Mouse (Mus musculus) CH12.LX (cell line): Measurements from ENCODE around the gene Olfr51. TPM values are rescaled to one million over a fixed set of nuclear protein-coding genes. Genes with fewer than 3 reads are reported as not detected.

Experiments used
- DNase-seq: peaks from one replicate; pipeline ENCODE4 v3.0.0-alpha.2; 2013; ENCODE audit errors: extremely low read depth
- H3K27ac ChIP-seq: 2 replicates; pipeline ENCODE4 v1.5.1; 2012; ENCODE audit warnings: low read depth, mild to moderate bottlenecking, control low read depth, moderate library complexity; ENCODE audit not compliant: insufficient read depth
- H3K27me3 ChIP-seq: replicated peaks from 2 replicates; pipeline ENCODE3; 2012; ENCODE audit warnings: inconsistent platforms
- H3K36me3 ChIP-seq, 2 experiments: replicated peaks in 1 of 2; 2 replicates each; pipeline versions ENCODE3 to v1.6.1; 2012; ENCODE audit warnings: inconsistent platforms in 1 of 2, low read length in 1 of 2, mild to moderate bottlenecking in 1 of 2, mixed read lengths in 1 of 2, moderate library complexity in 1 of 2; ENCODE audit not compliant: control insufficient read depth in 1 of 2, insufficient read depth in 1 of 2
- H3K4me1 ChIP-seq, 2 experiments: 2 replicates each; pipeline ENCODE4 v1.6.1; 2012; ENCODE audit warnings: inconsistent platforms in 1 of 2, moderate library complexity in 1 of 2; ENCODE audit not compliant: insufficient read depth in 2 of 2, control insufficient read depth in 1 of 2
- H3K4me2 ChIP-seq: 2 replicates; pipeline ENCODE4 v1.6.1; 2012; ENCODE audit warnings: low read depth, mild to moderate bottlenecking, control low read depth; ENCODE audit not compliant: poor library complexity, insufficient read depth, severe bottlenecking
- H3K4me3 ChIP-seq, 3 experiments: fragments of 150-350 bp in 1 of 3; sonication (generic) in 1 of 3; replicated peaks in 1 of 3; 2 replicates each; pipeline versions ENCODE3 to v1.5.1; 2011 to 2012; ENCODE audit warnings: low read depth in 2 of 3, low read length in 2 of 3, mild to moderate bottlenecking in 2 of 3, moderate library complexity in 2 of 3, control low read depth in 1 of 3, improper control_type of control experiment in 1 of 3, inconsistent platforms in 1 of 3, mixed read lengths in 1 of 3; ENCODE audit not compliant: poor library complexity in 1 of 3
- H3K79me2 ChIP-seq: replicated peaks from 2 replicates; pipeline ENCODE4 v1.6.1; 2012; ENCODE audit warnings: mild to moderate bottlenecking, moderate library complexity; ENCODE audit not compliant: control insufficient read depth, poor library complexity, insufficient read depth, severe bottlenecking; ENCODE audit errors: extremely low read depth
- H3K9ac ChIP-seq: 2 replicates; pipeline ENCODE4 v1.6.1; 2012; ENCODE audit warnings: low read depth, mild to moderate bottlenecking, control low read depth, moderate library complexity; ENCODE audit not compliant: insufficient read depth
- H3K9me3 ChIP-seq: replicated peaks from 2 replicates; pipeline ENCODE3; 2012; ENCODE audit warnings: low read length, inconsistent platforms, mixed read lengths
- BHLHE40 ChIP-seq: IDR thresholded peaks from 2 replicates; pipeline ENCODE4 v1.6.1; 2011; ENCODE audit warnings: mild to moderate bottlenecking, low read depth, low read length, improper control_type of control experiment
- CHD2 ChIP-seq: IDR thresholded peaks from 2 replicates; pipeline ENCODE4 v1.6.1; 2011; ENCODE audit warnings: low read length, improper control_type of control experiment
- E2F4 ChIP-seq: IDR thresholded peaks from 2 replicates; pipeline ENCODE4 v1.6.1; 2011; ENCODE audit warnings: low read depth, low read length, improper control_type of control experiment; ENCODE audit not compliant: insufficient replicate concordance
- EP300 ChIP-seq: IDR thresholded peaks from 2 replicates; pipeline ENCODE4 v1.6.1; 2011; ENCODE audit warnings: low read length, improper control_type of control experiment
- ETS1 ChIP-seq: conservative IDR thresholded peaks from 2 replicates; pipeline ENCODE4 v1.6.1; 2012; ENCODE audit warnings: low read depth, mild to moderate bottlenecking, inconsistent platforms, low read length, improper control_type of control experiment, moderate library complexity
- HCFC1 ChIP-seq: IDR thresholded peaks from 2 replicates; pipeline ENCODE4 v1.6.1; 2012; ENCODE audit warnings: low read depth, mild to moderate bottlenecking, inconsistent platforms, low read length, improper control_type of control experiment
- JUND ChIP-seq: conservative IDR thresholded peaks from 2 replicates; pipeline ENCODE4 v1.6.1; 2011; ENCODE audit warnings: low read depth, low read length, improper control_type of control experiment
- KAT2A ChIP-seq: IDR thresholded peaks from 2 replicates; pipeline ENCODE4 v1.6.1; 2012; ENCODE audit warnings: low read length, improper control_type of control experiment, inconsistent platforms; ENCODE audit not compliant: insufficient replicate concordance
- MAFK ChIP-seq: IDR thresholded peaks from 2 replicates; pipeline ENCODE4 v1.6.1; 2011; ENCODE audit warnings: low read length, improper control_type of control experiment; ENCODE audit not compliant: insufficient replicate concordance
- MEF2A ChIP-seq: IDR thresholded peaks from 2 replicates; pipeline ENCODE4 v1.6.1; 2014; ENCODE audit warnings: low read depth, mild to moderate bottlenecking, inconsistent platforms, low read length, improper control_type of control experiment, borderline replicate concordance
- NELFE ChIP-seq: IDR thresholded peaks from 2 replicates; pipeline ENCODE4 v1.6.1; 2011; ENCODE audit warnings: low read depth, low read length, improper control_type of control experiment
- PAX5 ChIP-seq: IDR thresholded peaks from 2 replicates; pipeline ENCODE4 v1.6.1; 2012; ENCODE audit warnings: low read length, inconsistent platforms, mixed read lengths
- POLR2A ChIP-seq: IDR thresholded peaks from 2 replicates; pipeline ENCODE4 v1.6.1; 2011; ENCODE audit warnings: low read depth, mild to moderate bottlenecking, improper control_type of control experiment, low read length
- POLR2AphosphoS2 ChIP-seq: IDR thresholded peaks from 2 replicates; pipeline ENCODE4 v1.6.1; 2011; ENCODE audit warnings: low read depth, low read length, improper control_type of control experiment
- RAD21 ChIP-seq: IDR thresholded peaks from 2 replicates; pipeline ENCODE4 v1.6.1; 2011; ENCODE audit warnings: low read depth, mild to moderate bottlenecking, low read length, improper control_type of control experiment, moderate library complexity
- RCOR1 ChIP-seq: conservative IDR thresholded peaks from 2 replicates; pipeline ENCODE4 v1.6.1; 2012; ENCODE audit warnings: low read depth, mild to moderate bottlenecking, inconsistent platforms, low read length, improper control_type of control experiment
- UBTF ChIP-seq: IDR thresholded peaks from 2 replicates; pipeline ENCODE4 v1.6.1; 2012; ENCODE audit warnings: low read depth, mild to moderate bottlenecking, inconsistent platforms, low read length, improper control_type of control experiment, moderate library complexity
- USF1 ChIP-seq: IDR thresholded peaks from 2 replicates; pipeline ENCODE4 v1.6.1; 2014; ENCODE audit warnings: low read depth, mild to moderate bottlenecking, inconsistent platforms, low read length, improper control_type of control experiment
- USF2 ChIP-seq: conservative IDR thresholded peaks from 2 replicates; pipeline ENCODE4 v1.6.1; 2011; ENCODE audit warnings: low read depth, low read length, improper control_type of control experiment
- ZNF384 ChIP-seq: IDR thresholded peaks from 2 replicates; pipeline ENCODE4 v1.6.1; 2012; ENCODE audit warnings: low read depth, low read length, improper control_type of control experiment, inconsistent platforms
- dilution Hi-C: fragments of 300-500 bp; cut with MboI; formaldehyde crosslinking; loops from 2 replicates; pipeline ENCODE4 v1.14.3; 2020; ENCODE audit warnings: low sequenced_read_pairs; ENCODE audit not compliant: extremely low pct_unique_long_range_greater_than_20kb, extremely low pct_ligation_motif_present
- in situ Hi-C: fragments of 300-500 bp; cut with MboI; formaldehyde crosslinking; loops from 3 replicates; pipeline ENCODE4 v1.14.3; 2019; ENCODE audit warnings: low sequenced_read_pairs, low pct_ligation_motif_present, low pct_unique_long_range_greater_than_20kb, mixed read lengths
- polyA plus RNA-seq: library from polyadenylated mRNA; unstranded; fragments of >175 nt; gene quantifications from 2 replicates; pipeline ENCODE4 v1.2.1, GENCODE M21; 2012; ENCODE audit warnings: low read depth; ENCODE audit not compliant: insufficient read length
- total RNA-seq, 2 experiments: library from RNA; depleted of rRNA; stranded (reverse); fragments of 300-350 nt in 1 of 2; fragments of >200 nt in 1 of 2; gene quantifications; 2 replicates each; pipeline ENCODE4 v1.2.3; 2012 to 2014

Olfr51 gene
- total and polyA plus RNA-seq, 3 experiments = not detected

- dilution Hi-C loops = no loop called here
- Histone ChIP-seq H3K79me2 (no peaks in the 10 kb centered on the region), H3K9ac (no peak overlapping the region), H3K9me3 (peaks cover 2% of the 10 kb centered on the region), H3K4me1 (no peaks in the 10 kb centered on the region), H3K36me3 (no peaks in the 10 kb centered on the region), H3K27me3 (peaks cover 53% of the 10 kb centered on the region), H3K4me2 (no peak overlapping the region)
- in situ Hi-C loops = no loop called here
- TF ChIP-seq UBTF (no peak), KAT2A (no peak), PAX5 (no peak), BHLHE40 (no peak), RAD21 (no peak), POLR2AphosphoS2 (no peak), ZNF384 (no peak), CHD2 (no peak), HCFC1 (no peak), E2F4 (no peak), JUND (no peak), USF2 (no peak), ETS1 (no peak), POLR2A (no peak), NELFE (no peak), MEF2A (no peak), MAFK (no peak), EP300 (no peak)
- TF ChIP-seq, all 38 proteins: peak for 0
- no peak for DNase-seq
- Histone ChIP-seq H3K4me3 (no peak overlapping the region), H3K27ac (no peak overlapping the region)
Measured at GRCm38 (mm10) chr11:51011821-51012220, 8.4 kb downstream of the Olfr51 start.

GRCm38 (mm10) chr11:51013936-51014335 is 10.5 kb downstream of the Olfr51 start, which contains the start of gene Olfr54:
TSS of gene Olfr54 (plus strand) at chr11:51014236.
- Histone ChIP-seq H3K27me3 (peaks cover 38% of the 10 kb centered on the region), H3K4me3 (no peak within 1 kb of the TSS), H3K36me3 (no peaks in the 10 kb centered on the region), H3K4me2 (no peak within 1 kb of the TSS), H3K9ac (no peak within 1 kb of the TSS), H3K4me1 (no peaks in the 10 kb centered on the region), H3K9me3 (peaks cover 2% of the 10 kb centered on the region), H3K79me2 (no peaks in the 10 kb centered on the region), H3K27ac (no peak within 1 kb of the TSS)
- dilution Hi-C loops (no loop called here), in situ Hi-C loops (no loop called here)
- DNase-seq = no peak
- TF ChIP-seq RCOR1 = no peak
- no peak for TF ChIP-seq USF1
- TF ChIP-seq ETS1 = no peak
- no peak for TF ChIP-seq RAD21
